Mouse (Mus musculus) limb, embryonic 10.5 days (tissue): ENCODE results near the gene Sp8. TPM values are rescaled to one million over a fixed set of nuclear protein-coding genes. Genes with fewer than 3 reads are reported as not detected.

Experiments used
- DNase-seq: peaks from one replicate; pipeline ENCODE4 v3.0.0-alpha.2; 2017; ENCODE audit warnings: low spot score
- H3K27ac ChIP-seq: fragments of 300-500 bp; sonication (generic); 2 replicates; pipeline ENCODE4 v1.5.1; 2016; ENCODE audit warnings: mild to moderate bottlenecking
- H3K27me3 ChIP-seq: fragments of 300-500 bp; sonication (generic); 2 replicates; pipeline ENCODE4 v1.6.1; 2016; ENCODE audit warnings: low read depth, mild to moderate bottlenecking; ENCODE audit not compliant: poor library complexity, severe bottlenecking
- H3K36me3 ChIP-seq: fragments of 300-500 bp; sonication (generic); 2 replicates; pipeline ENCODE4 v1.6.1; 2016; ENCODE audit warnings: mild to moderate bottlenecking, moderate library complexity
- H3K4me1 ChIP-seq: fragments of 300-500 bp; sonication (generic); 2 replicates; pipeline ENCODE4 v1.6.1; 2016
- H3K4me3 ChIP-seq: fragments of 300-500 bp; sonication (generic); 2 replicates; pipeline ENCODE4 v1.5.1; 2016; ENCODE audit warnings: mild to moderate bottlenecking, moderate library complexity
- H3K9me3 ChIP-seq: fragments of 300-500 bp; sonication (generic); replicated peaks from 2 replicates; pipeline ENCODE4 v1.6.1; 2016; ENCODE audit warnings: mild to moderate bottlenecking
- WGBS: fragments of 180-500 bp; shearing (Covaris S2); methylation state at CpG from one replicate; pipeline ENCODE4 v1.1.7; 2016; 5-methylcytosine and 5-hydroxymethylcytosine counted together
- polyA plus RNA-seq: library from polyadenylated mRNA; unstranded; fragments of >200 nt; fragmentation: Nextera tagmentation; extraction: Ambion mirVana; gene quantifications from 2 replicates; pipeline ENCODE4 v1.2.1, GENCODE M21; 2016

Sp8 gene
- polyA plus RNA-seq, 1 experiment from 2014 or later: 5.3 TPM

- H3K4me1 ChIP-seq: peaks cover 34% of the 10 kb centered on the region
- H3K27ac ChIP-seq: no peak overlapping the region
- no peaks in the 10 kb centered on the region for H3K36me3 ChIP-seq
- H3K9me3 ChIP-seq: no peaks in the 10 kb centered on the region
- peaks cover 99% of the 10 kb centered on the region for H3K27me3 ChIP-seq
- DNase-seq: no peak
- WGBS: 10% methylated on average over 6 of the region's 6 CpGs
- H3K4me3 ChIP-seq: no peak overlapping the region
Observed at GRCm38 (mm10) chr12:118841971-118842550, 4.1 kb upstream of the Sp8 start.

GRCm38 (mm10) chr12:118842671-118843411 is 3.3 kb upstream of the Sp8 start:
- H3K4me3 ChIP-seq: peak overlapping the region; percentile 47
- under 1% methylated on average over 33 of the region's 33 CpGs for WGBS
- H3K27ac ChIP-seq: peak overlapping the region; percentile 48; the same call in 1 of the 2 replicates

GRCm38 (mm10) chr12:118844111-118844510 is 2.0 kb upstream of the Sp8 start:
- Histone ChIP-seq H3K36me3 (no peaks in the 10 kb centered on the region), H3K9me3 (no peaks in the 10 kb centered on the region), H3K27ac (no peak overlapping the region), H3K4me3 (no peak overlapping the region), H3K4me1 (peaks cover 46% of the 10 kb centered on the region), H3K27me3 (peaks cover 99% of the 10 kb centered on the region)
- no peak for DNase-seq

More at GRCm38 (mm10) chr12:118842671-118843411, 3.3 kb upstream of the Sp8 start:
- no peaks in the 10 kb centered on the region for H3K9me3 ChIP-seq
- DNase-seq: peak; percentile 74
- no peaks in the 10 kb centered on the region for H3K36me3 ChIP-seq
- peaks cover 34% of the 10 kb centered on the region for H3K4me1 ChIP-seq
- H3K27me3 ChIP-seq: peaks cover 99% of the 10 kb centered on the region

GRCm38 (mm10) chr12:118844841-118845240 is 1.3 kb upstream of the Sp8 start:
- H3K4me1 ChIP-seq: peaks cover 52% of the 10 kb centered on the region

GRCm38 (mm10) chr12:118845351-118845750 is 778 bp upstream of the Sp8 start:
- no peaks in the 10 kb centered on the region for H3K36me3 ChIP-seq
- no peak overlapping the region for H3K27ac ChIP-seq
- DNase-seq: no peak
- peaks cover 99% of the 10 kb centered on the region for H3K27me3 ChIP-seq
- no peak overlapping the region for H3K4me3 ChIP-seq
- H3K4me1 ChIP-seq: peaks cover 49% of the 10 kb centered on the region
- H3K9me3 ChIP-seq: no peaks in the 10 kb centered on the region
- WGBS: 4% methylated on average over 3 of the region's 3 CpGs

More at GRCm38 (mm10) chr12:118844841-118845240, 1.3 kb upstream of the Sp8 start:
- Histone ChIP-seq H3K4me3 (no peak overlapping the region), H3K27me3 (peaks cover 99% of the 10 kb centered on the region), H3K36me3 (no peaks in the 10 kb centered on the region), H3K9me3 (no peaks in the 10 kb centered on the region), H3K27ac (no peak overlapping the region)
- 11% methylated on average over 3 of the region's 3 CpGs for WGBS
- DNase-seq: no peak

GRCm38 (mm10) chr12:118846649-118847321 is 656 bp downstream of the Sp8 start:
- peak; percentile 77 for DNase-seq
- Histone ChIP-seq H3K4me1 (peaks cover 44% of the 10 kb centered on the region), H3K9me3 (no peaks in the 10 kb centered on the region), H3K27ac (peak overlapping the region; percentile 72), H3K4me3 (peak overlapping the region; percentile 62), H3K36me3 (no peaks in the 10 kb centered on the region), H3K27me3 (peaks cover 100% of the 10 kb centered on the region)
- WGBS: under 1% methylated on average over 59 of the region's 59 CpGs

GRCm38 (mm10) chr12:118847381-118847780 is 1.3 kb downstream of the Sp8 start:
- 1% methylated on average over 17 of the region's 17 CpGs for WGBS
- Histone ChIP-seq H3K27me3 (peaks cover 99% of the 10 kb centered on the region), H3K4me3 (peak overlapping the region; percentile 62), H3K4me1 (peaks cover 44% of the 10 kb centered on the region), H3K36me3 (no peaks in the 10 kb centered on the region), H3K27ac (no peak overlapping the region), H3K9me3 (no peaks in the 10 kb centered on the region)
- DNase-seq: peak; percentile 37

GRCm38 (mm10) chr12:118847861-118848495 is 1.8 kb downstream of the Sp8 start:
- Histone ChIP-seq H3K36me3 (no peaks in the 10 kb centered on the region), H3K27me3 (peaks cover 99% of the 10 kb centered on the region), H3K4me3 (peak overlapping the region; percentile 62), H3K4me1 (peaks cover 39% of the 10 kb centered on the region), H3K9me3 (no peaks in the 10 kb centered on the region), H3K27ac (peak overlapping the region; percentile 73; the same call in 1 of the 2 replicates)
- whole genome bisulfite sequencing: 1% methylated on average over 23 of the region's 23 CpGs
- peak; percentile 71 for DNase-seq

- Histone ChIP-seq H3K27me3 (peaks cover 99% of the 10 kb centered on the region), H3K27ac (peak overlapping the region; percentile 73; the same call in 1 of the 2 replicates), H3K36me3 (no peaks in the 10 kb centered on the region), H3K4me3 (peak overlapping the region; percentile 62), H3K4me1 (peaks cover 39% of the 10 kb centered on the region), H3K9me3 (no peaks in the 10 kb centered on the region)
- peak; percentile 67 for DNase-seq
- WGBS: under 1% methylated on average over 80 of the region's 80 CpGs
Observed at GRCm38 (mm10) chr12:118848496-118849202, 2.5 kb downstream of the Sp8 start.

GRCm38 (mm10) chr12:118849203-118849861 is 3.2 kb downstream of the Sp8 start:
- H3K27me3 ChIP-seq: peaks cover 99% of the 10 kb centered on the region
- WGBS: under 1% methylated on average over 78 of the region's 78 CpGs
- peaks cover 41% of the 10 kb centered on the region for H3K4me1 ChIP-seq
- peak overlapping the region; percentile 62 for H3K4me3 ChIP-seq
- H3K36me3 ChIP-seq: no peaks in the 10 kb centered on the region
- peak; percentile 69 for DNase-seq
- peak overlapping the region; percentile 73; the same call in 1 of the 2 replicates for H3K27ac ChIP-seq
- H3K9me3 ChIP-seq: no peaks in the 10 kb centered on the region

GRCm38 (mm10) chr12:118849996-118850395 is 3.9 kb downstream of the Sp8 start:
- peak; percentile 74 for DNase-seq
- peaks cover 48% of the 10 kb centered on the region for H3K4me1 ChIP-seq
- H3K36me3 ChIP-seq: no peaks in the 10 kb centered on the region
- H3K4me3 ChIP-seq: peak overlapping the region; percentile 62
- WGBS: under 1% methylated on average over 11 of the region's 11 CpGs
- no peaks in the 10 kb centered on the region for H3K9me3 ChIP-seq
- H3K27me3 ChIP-seq: peaks cover 93% of the 10 kb centered on the region
- H3K27ac ChIP-seq: 0 out of 2 replicates have a peak overlapping the region, but pooled peaks have one; percentile 73
